18 mouse cellular contexts compared by ENCODE assay signal in genomic region chr15:10790862-10791497, GRCm38 (mm10).
DNase-seq lines count a peak whose midpoint lies in the region; ATAC-seq and TF ChIP-seq lines count a peak whose summit lies in the region.
"Had no signal": no experiment of that assay in that cellular context is flagged by ENCODE, and none has a peak within 500 bp of the region (broad histone marks: within the 10 kb centered on the region; RNA-seq: fewer than 3 reads in every experiment).

No protein-coding gene starts in this region.

- peak; percentile 22 to 42 for DNase-seq in cerebellum, postnatal 14 days
- DNase-seq in cerebellum, adult 11 months, result no peak
- peak; percentile 12 for DNase-seq in left cerebral cortex, postnatal 4 days
- no peak for DNase-seq in left cerebral cortex, postnatal 25 days (ENCODE audit: low spot score in 2 of 2)
- DNase-seq in spleen, postnatal 4 days (ENCODE audit: low spot score in 2 of 2), result peak; percentile 4 to 15
- no peak for DNase-seq in spleen, postnatal 10 days (ENCODE audit: low spot score in 2 of 2)
- DNase-seq in mesoderm, embryonic 11.5 days (ENCODE audit: low read depth, low spot score), result peak; percentile 17
- no peak for DNase-seq in hindbrain, postnatal 0 days (ENCODE audit: low spot score)
- DNase-seq: adrenal gland, postnatal 10 days; cerebellum, adult 18-20 months; cerebellum, adult 9-11 months; forebrain, postnatal 0 days; gastrocnemius, postnatal 14 days; heart, postnatal 36 days had no signal

- TF ChIP-seq CTCF in hindbrain, postnatal 0 days (IDR thresholded peaks at IDR 0.05; ENCODE audit: low read depth), result no peak

- no peak overlapping the region for H3K4me3 ChIP-seq in hindbrain, postnatal 0 days (ENCODE audit: low read length)
- H3K4me3 ChIP-seq: embryonic facial prominence, embryonic 13.5 days; forebrain, embryonic 13.5 days; heart, embryonic 12.5 days; hindbrain, embryonic 15.5 days had no signal

- H3K27ac ChIP-seq in hindbrain, postnatal 0 days, result no peak overlapping the region
- H3K27ac ChIP-seq: embryonic facial prominence, embryonic 13.5 days; forebrain, embryonic 13.5 days; hindbrain, embryonic 15.5 days had no signal

- H3K9ac ChIP-seq in hindbrain, postnatal 0 days (replicated peaks; ENCODE audit: low read length), result no peak overlapping the region
- H3K9ac ChIP-seq: embryonic facial prominence, embryonic 13.5 days; forebrain, embryonic 13.5 days; forebrain, postnatal 0 days; heart, embryonic 12.5 days; hindbrain, embryonic 15.5 days had no signal

- no peaks in the 10 kb centered on the region for H3K36me3 ChIP-seq in hindbrain, postnatal 0 days (ENCODE audit: insufficient read depth, low read length)
- H3K36me3 ChIP-seq: embryonic facial prominence, embryonic 13.5 days; heart, embryonic 12.5 days; hindbrain, embryonic 15.5 days had no signal

- H3K27me3 ChIP-seq in hindbrain, postnatal 0 days (ENCODE audit: insufficient read depth, low read length), result no peaks in the 10 kb centered on the region
- H3K27me3 ChIP-seq: embryonic facial prominence, embryonic 13.5 days; forebrain, embryonic 13.5 days; heart, embryonic 12.5 days; hindbrain, embryonic 15.5 days had no signal

- intact Hi-C loops in left cerebral cortex, postnatal 4 days (cut with DNase I), result no loop called here
- intact Hi-C loops in left cerebral cortex, postnatal 25 days (cut with DNase I), result no loop called here

- H3K4me2 ChIP-seq in hindbrain, postnatal 0 days (ENCODE audit: low read depth, low read length), result no peak overlapping the region
- H3K4me2 ChIP-seq: embryonic facial prominence, embryonic 13.5 days; forebrain, embryonic 13.5 days; heart, embryonic 12.5 days; hindbrain, embryonic 15.5 days had no signal

- no peaks in the 10 kb centered on the region for H3K9me3 ChIP-seq in hindbrain, postnatal 0 days (ENCODE audit: low read length)
- H3K9me3 ChIP-seq: embryonic facial prominence, embryonic 13.5 days; forebrain, embryonic 13.5 days; hindbrain, embryonic 15.5 days had no signal

- 74% methylated on average over 3 of the region's 3 CpGs for WGBS in hindbrain, postnatal 0 days

- no peak for ATAC-seq in hindbrain, postnatal 0 days
- ATAC-seq: forebrain, embryonic 13.5 days; forebrain, postnatal 0 days had no signal

- H3K4me1 ChIP-seq in hindbrain, postnatal 0 days (ENCODE audit: insufficient read depth, low read length), result no peaks in the 10 kb centered on the region
- H3K4me1 ChIP-seq: embryonic facial prominence, embryonic 13.5 days; forebrain, embryonic 13.5 days; hindbrain, embryonic 15.5 days had no signal

Comparison
In these comparisons a context has a peak if more than half of its experiments do, and no peak if none do; other contexts are left out.
1. DNase-seq: peak in cerebellum, postnatal 14 days (2 of 2), left cerebral cortex, postnatal 4 days (single experiment), spleen, postnatal 4 days (2 of 2) and mesoderm, embryonic 11.5 days (single experiment); none in cerebellum, adult 11 months (single experiment), left cerebral cortex, postnatal 25 days (0 of 2), spleen, postnatal 10 days (0 of 2) and hindbrain, postnatal 0 days (single experiment).